Mouse (Mus musculus): ENCODE results near the gene Fbxl21. TPM values are rescaled to one million over a fixed set of nuclear protein-coding genes. Genes with fewer than 3 reads are reported as not detected.

Gene Fbxl21
- total RNA-seq, 2 experiments from 2014 or later, result 0.24 to 0.79 TPM

GRCm38 (mm10) chr13:56529031-56529430 is 6.8 kb downstream of the Fbxl21 start:
- no peak for DNase-seq
- intact Hi-C loops (cut with DNase I), result no loop called here

- intact Hi-C loops (cut with DNase I), result no loop called here
- DNase-seq, result no peak
Observed at GRCm38 (mm10) chr13:56529685-56530084, 7.4 kb downstream of the Fbxl21 start.

- intact Hi-C loops (cut with DNase I), result no loop called here
- DNase-seq, result no peak
Observed at GRCm38 (mm10) chr13:56534931-56535330, 12.7 kb downstream of the Fbxl21 start.

DNA sequence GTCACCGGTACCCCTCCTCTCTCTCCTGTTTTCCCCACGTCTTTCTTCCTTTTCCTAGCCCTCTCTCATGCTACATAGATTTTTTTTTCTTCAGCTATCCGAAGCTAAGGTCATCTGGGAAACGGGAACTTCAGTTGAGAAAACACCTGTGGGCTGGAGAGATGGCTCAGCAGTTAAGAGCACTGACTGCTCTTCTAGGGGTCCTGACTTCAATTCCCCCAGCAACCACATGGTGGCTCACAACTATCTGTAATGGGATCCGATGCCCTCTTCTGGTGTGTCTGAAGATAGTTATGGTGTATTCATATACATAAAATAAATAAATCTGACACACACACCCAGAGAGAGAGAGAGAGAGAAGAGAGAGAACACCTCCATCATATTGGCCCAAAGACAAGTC is 13.3 kb downstream of the Fbxl21 start:
- no peak for DNase-seq
- intact Hi-C loops (cut with DNase I), result no loop called here

- DNase-seq, result no peak
- intact Hi-C loops (cut with DNase I), result no loop called here
Observed at GRCm38 (mm10) chr13:56537026-56537425, 14.8 kb downstream of the Fbxl21 start.

DNA sequence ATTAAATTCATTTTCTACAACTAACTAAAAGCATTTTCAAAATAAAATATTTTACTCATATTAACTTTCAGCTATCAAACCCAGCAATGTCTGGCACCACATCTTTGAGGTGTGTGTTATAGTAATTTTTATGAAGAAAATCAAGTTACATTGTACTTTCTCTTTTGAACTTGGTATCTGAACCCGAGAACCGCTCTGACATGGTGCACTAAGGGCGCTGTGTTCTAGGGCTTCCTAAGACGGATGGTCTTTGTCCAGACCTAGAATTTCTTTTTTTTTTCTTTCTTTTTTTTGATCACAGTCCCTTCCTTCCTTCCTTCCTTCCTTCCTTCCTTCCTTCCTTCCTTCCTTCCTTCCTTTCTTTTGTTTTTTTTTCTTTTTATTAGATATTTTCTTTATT is 17.6 kb downstream of the Fbxl21 start:
- intact Hi-C loops (cut with DNase I), result no loop called here
- peak; percentile 27 to 53 for DNase-seq

DNA sequence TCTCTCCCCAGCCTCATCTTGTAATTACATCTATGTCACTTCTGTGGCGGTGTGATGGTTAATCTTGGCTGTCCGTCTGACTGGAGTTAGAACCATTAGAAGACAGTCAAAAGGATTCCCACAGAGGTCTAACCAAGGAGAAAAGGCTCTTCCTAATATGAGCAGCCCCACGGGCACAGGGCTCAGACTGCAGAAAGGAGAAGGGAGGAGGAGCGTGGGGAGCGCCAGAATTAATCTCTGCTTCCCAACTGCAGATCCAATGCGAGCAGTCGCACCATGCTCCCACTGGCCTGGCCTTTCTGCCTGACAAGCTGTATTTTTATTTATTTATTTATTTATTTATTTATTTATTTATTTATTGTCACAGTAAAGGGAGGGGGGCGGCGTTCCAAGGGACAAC is 21.5 kb downstream of the Fbxl21 start:
- DNase-seq, result no peak

DNA sequence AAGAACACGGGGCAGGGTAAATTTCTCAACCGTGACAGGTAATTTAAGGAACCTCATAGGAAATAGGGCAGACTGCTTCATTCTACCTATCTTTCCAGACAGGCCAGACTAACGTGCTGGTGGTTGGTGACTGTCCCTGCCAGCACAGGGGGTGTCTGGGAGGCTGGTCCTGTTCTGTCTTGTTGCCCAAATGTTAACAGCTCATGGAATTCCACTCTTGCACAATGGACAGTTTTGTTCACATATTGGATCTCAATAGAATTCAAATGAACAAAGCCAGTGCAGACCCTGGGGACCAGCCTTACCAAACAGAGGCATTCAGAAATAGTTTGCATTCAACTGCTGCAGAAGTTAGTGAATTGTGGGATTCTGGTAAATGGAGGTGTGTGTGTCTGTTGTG is 22.7 kb downstream of the Fbxl21 start:
- intact Hi-C loops (cut with DNase I), result no loop called here
- no peak for DNase-seq

More for the DNA sequence above, 21.5 kb downstream of the Fbxl21 start:
- intact Hi-C loops (cut with DNase I), result no loop called here

DNA sequence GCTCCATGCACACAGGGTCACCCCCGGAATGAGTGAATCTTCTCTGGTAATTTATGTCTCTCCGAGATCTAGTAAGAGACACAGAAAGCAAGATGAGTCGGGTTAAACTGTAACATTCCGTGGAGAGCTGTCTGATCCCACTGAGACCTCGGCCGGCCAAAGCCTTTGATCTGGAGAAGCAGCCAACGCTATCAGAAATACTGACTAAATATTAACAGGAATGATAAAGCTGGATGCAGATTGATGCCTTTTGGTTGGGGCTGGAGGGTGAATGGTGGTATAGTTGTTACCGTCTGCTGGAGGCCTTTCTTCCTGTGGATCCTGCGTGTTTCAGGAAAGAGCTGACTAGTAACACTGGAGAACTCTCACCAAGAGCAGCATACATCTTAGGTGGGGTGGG is 26.1 kb downstream of the Fbxl21 start, which contains the start of gene Lect2:
Gene Lect2 (minus strand): TSS at position 102 of the 400 bp plus-strand sequence.
- intact Hi-C loops (cut with DNase I), result no loop called here
- no peak for DNase-seq

GRCm38 (mm10) chr13:56549364-56549763 is 27.1 kb downstream of the Fbxl21 start:
- DNase-seq, result peak; percentile 48 to 52
- intact Hi-C loops (cut with DNase I), result no loop called here

DNA sequence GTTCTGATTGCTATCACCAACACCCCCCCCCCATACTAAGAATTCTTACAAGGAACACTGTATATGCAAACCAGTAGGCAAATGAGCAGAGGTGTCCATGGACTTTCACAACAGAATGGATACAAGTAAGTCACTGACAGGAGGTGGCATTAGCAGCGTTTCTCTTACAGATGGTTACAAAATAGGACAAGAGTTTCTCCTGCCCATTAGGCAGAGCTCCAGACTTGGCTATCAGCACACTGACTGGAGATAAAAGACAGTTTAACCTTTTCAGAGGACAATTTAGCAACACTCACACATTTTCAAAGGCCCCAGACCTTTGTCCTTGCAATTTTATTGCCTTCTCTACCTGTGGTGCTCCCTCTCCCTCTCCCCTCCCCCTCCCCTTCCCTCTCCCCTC is 28.3 kb downstream of the Fbxl21 start:
- DNase-seq, result peak; percentile 28 to 61

GRCm38 (mm10) chr13:56551661-56552060 is 29.4 kb downstream of the Fbxl21 start:
- intact Hi-C loops (cut with DNase I), result no loop called here
- DNase-seq, result no peak

More for the DNA sequence above, 28.3 kb downstream of the Fbxl21 start:
- intact Hi-C loops (cut with DNase I), result no loop called here

- DNase-seq, result no peak
- intact Hi-C loops (cut with DNase I), result loop anchor here (2.0 kb wide), 2 partner anchors 79 to 205 kb away; no protein-coding TSS in a partner anchor
Observed at GRCm38 (mm10) chr13:56553923-56554322, 31.7 kb downstream of the Fbxl21 start.

GRCm38 (mm10) chr13:56554409-56554808 is 32.1 kb downstream of the Fbxl21 start:
- DNase-seq, result no peak
- intact Hi-C loops (cut with DNase I), result loop anchor here (2.0 kb wide), 2 partner anchors 80 to 204 kb away; no protein-coding TSS in a partner anchor

DNA sequence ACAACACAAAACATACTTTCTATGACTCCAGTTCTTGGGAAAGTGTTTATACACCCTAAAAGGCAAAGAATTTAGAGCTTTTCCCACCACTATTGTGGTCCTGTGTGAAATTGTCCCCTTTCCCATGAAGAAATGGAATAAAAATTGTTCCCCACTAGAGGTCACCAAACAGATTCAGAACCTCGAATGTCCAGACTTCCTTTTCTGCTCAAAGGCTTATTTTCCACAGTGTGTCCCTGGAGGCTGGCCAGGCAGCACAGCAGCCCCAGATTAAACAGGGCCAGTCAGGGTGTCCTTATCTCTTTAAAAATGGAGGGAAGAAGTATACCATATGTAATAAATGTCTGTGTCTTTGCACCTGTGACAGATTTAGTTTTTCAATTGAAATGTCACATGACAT is 33.7 kb downstream of the Fbxl21 start:
- intact Hi-C loops (cut with DNase I), result loop anchor here (2.0 to 5.0 kb wide), 5 partner anchors 81 to 203 kb away; no protein-coding TSS in a partner anchor
- DNase-seq, result peak; percentile 64 to 66

GRCm38 (mm10) chr13:56556701-56557100 is 34.4 kb downstream of the Fbxl21 start:
- DNase-seq, result no peak
- intact Hi-C loops (cut with DNase I), result loop anchor here (2.0 to 5.0 kb wide), 3 partner anchors 86 to 178 kb away; no protein-coding TSS in a partner anchor

DNA sequence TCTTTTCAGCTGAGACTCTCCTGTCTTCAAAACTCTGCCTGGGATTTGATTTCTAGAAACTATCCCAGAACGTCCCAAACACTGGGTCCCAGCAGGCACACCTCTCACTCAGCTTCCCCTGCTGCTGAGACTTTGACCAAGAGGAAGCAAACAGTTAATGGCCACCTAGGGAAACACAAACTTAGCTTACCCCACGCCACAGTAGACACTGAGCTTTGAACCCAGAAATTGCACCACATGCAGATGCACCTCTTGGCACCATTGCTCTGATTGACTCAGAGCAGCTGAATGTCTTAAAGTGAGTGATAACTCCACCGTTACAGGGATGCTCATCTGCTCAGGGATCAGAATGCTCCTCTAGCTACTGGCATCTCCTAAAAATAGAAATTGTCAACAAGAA is 36.5 kb downstream of the Fbxl21 start:
- intact Hi-C loops (cut with DNase I), result loop anchor here (5.0 kb wide), 1 partner anchor 83 kb away; no protein-coding TSS in a partner anchor
- no peak for DNase-seq

GRCm38 (mm10) chr13:56559841-56560370 is 37.6 kb downstream of the Fbxl21 start:
- intact Hi-C loops (cut with DNase I), result loop anchor here (2.0 to 5.0 kb wide), 2 partner anchors 82 to 197 kb away; no protein-coding TSS in a partner anchor
- DNase-seq, result no peak

GRCm38 (mm10) chr13:56561129-56561528 is 38.9 kb downstream of the Fbxl21 start:
- no peak for DNase-seq
- intact Hi-C loops (cut with DNase I), result loop anchor here (2.0 kb wide), 1 partner anchor 196 kb away; no protein-coding TSS in a partner anchor

GRCm38 (mm10) chr13:56563075-56563474 is 40.8 kb downstream of the Fbxl21 start:
- intact Hi-C loops (cut with DNase I), result no loop called here
- DNase-seq, result peak; percentile 56 to 65

DNA sequence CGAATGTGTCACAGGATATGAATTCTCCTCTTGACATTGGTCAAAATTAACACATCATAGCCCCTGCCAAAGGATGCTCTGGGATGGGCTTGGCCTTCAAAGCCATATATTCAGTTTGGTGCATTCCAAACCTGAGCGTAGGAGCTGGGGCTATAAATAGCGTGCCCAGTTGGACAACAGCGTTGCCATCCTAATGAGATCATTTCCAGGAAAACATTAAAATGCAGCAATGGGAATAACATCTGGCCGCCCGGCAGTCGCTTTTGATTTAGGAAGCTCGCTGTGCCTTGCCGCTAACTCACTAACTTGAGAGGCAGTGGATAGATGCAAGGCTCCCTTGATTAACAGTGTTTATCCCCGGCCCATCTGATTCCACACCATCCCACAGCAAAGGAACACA is 44.1 kb downstream of the Fbxl21 start:
- peak in 1 of 2 experiments; percentile 21 for DNase-seq
- intact Hi-C loops (cut with DNase I), result no loop called here

DNA sequence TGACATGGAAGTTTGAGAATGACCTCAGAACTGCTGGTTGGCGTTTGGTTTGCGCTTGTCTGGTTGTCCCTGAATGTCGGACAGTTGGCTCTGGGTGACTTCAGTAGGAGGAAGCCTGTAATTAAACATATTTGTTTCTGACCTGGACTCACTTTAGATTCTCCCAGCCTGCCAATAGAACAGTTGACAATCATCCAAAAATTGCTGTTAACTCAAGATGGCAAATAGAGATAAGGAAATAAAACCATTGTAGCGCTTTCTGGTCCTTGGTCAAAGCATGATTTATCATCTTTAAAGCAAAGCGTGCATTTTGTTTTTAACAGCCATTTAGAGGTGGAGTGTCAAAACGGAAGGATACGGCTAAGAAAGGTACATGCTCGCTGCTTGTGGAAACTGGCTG is 49.4 kb downstream of the Fbxl21 start:
- intact Hi-C loops (cut with DNase I), result no loop called here
- no peak for DNase-seq

Data from heart, postnatal 14 days (tissue).